Mouse (Mus musculus) neural tube, embryonic 15.5 days (tissue): Measurements from ENCODE around the gene Abhd4. TPM values are rescaled to one million over a fixed set of nuclear protein-coding genes. Genes with fewer than 3 reads are reported as not detected.
"Not testable (repeated sequence)": the region's sequence is repeated elsewhere in the genome, so short reads cannot be mapped to it uniquely, and the experiment has no call there.

Source experiments
- ATAC-seq: fragments of 200-750 bp; cut with Nextera tagmentation; 2 replicates; pipeline ENCODE4 v1.8.0; 2017; ENCODE audit warnings: mild to moderate bottlenecking, moderate TSS enrichment, moderate library complexity; ENCODE audit not compliant: low FRiP score
- H3K27ac ChIP-seq: fragments of 300-500 bp; sonication (generic); replicated peaks from 2 replicates; pipeline ENCODE4 v1.5.1; 2015; ENCODE audit warnings: mild to moderate bottlenecking, inconsistent platforms
- H3K27me3 ChIP-seq: fragments of 300-500 bp; sonication (generic); replicated peaks from 2 replicates; pipeline ENCODE4 v1.6.1; 2015; ENCODE audit warnings: inconsistent platforms
- H3K36me3 ChIP-seq: fragments of 300-500 bp; sonication (generic); 2 replicates; pipeline ENCODE4 v1.6.1; 2015; ENCODE audit warnings: inconsistent platforms
- H3K4me1 ChIP-seq: fragments of 300-500 bp; sonication (generic); 2 replicates; pipeline ENCODE4 v1.6.1; 2015; ENCODE audit warnings: inconsistent platforms
- H3K4me2 ChIP-seq: fragments of 300-500 bp; sonication (generic); 2 replicates; pipeline ENCODE4 v1.6.1; 2015; ENCODE audit warnings: inconsistent platforms, mild to moderate bottlenecking, moderate library complexity
- H3K4me3 ChIP-seq: fragments of 300-500 bp; sonication (generic); replicated peaks from 2 replicates; pipeline ENCODE4 v1.5.1; 2015; ENCODE audit warnings: mild to moderate bottlenecking, inconsistent platforms
- H3K9ac ChIP-seq: fragments of 300-500 bp; sonication (generic); replicated peaks from 2 replicates; pipeline ENCODE4 v1.6.1; 2015; ENCODE audit warnings: mild to moderate bottlenecking, inconsistent platforms
- H3K9me3 ChIP-seq: fragments of 300-500 bp; sonication (generic); replicated peaks from 2 replicates; pipeline ENCODE4 v1.6.1; 2016; ENCODE audit warnings: inconsistent platforms
- WGBS: fragments of 180-500 bp; shearing (Covaris S2); methylation state at CpG from one replicate; pipeline ENCODE4 v1.1.7; 2015; ENCODE audit warnings: mixed read lengths; 5-methylcytosine and 5-hydroxymethylcytosine counted together
- polyA plus RNA-seq: library from polyadenylated mRNA; unstranded; fragments of >200 nt; fragmentation: Nextera tagmentation; extraction: Ambion mirVana; gene quantifications from 2 replicates; pipeline ENCODE4 v1.2.1, GENCODE M21; 2015

Gene Abhd4
- polyA plus RNA-seq, 1 experiment from 2014 or later: 54.0 TPM

DNA sequence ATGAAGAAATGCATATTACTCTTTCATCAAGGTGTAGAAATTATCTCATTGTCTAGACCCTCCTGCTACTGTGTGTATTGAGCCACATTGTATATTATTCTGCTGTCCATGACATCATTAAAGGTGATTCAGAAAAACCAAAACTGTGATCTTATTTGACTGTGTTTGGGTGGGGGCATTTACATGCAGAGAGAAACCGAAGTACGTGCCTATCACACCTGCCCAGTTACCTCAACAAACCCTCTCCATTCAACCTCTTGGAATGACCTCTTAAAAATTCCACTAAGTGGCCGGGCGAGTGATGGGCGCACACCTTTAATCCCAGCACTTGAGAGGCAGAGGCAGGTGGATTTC is 29.9 kb upstream of the Abhd4 start:
- peaks cover 36% of the 10 kb centered on the region for H3K4me1 ChIP-seq
- H3K4me2 ChIP-seq: no peak overlapping the region
- H3K36me3 ChIP-seq: no peaks in the 10 kb centered on the region
- no peak overlapping the region for H3K9ac ChIP-seq
- ATAC-seq: no peak
- no peak overlapping the region for H3K27ac ChIP-seq
- H3K9me3 ChIP-seq: no peaks in the 10 kb centered on the region
- WGBS: 93% methylated on average over 5 of the region's 5 CpGs
- no peaks in the 10 kb centered on the region; the same call in 1 of the 2 replicates for H3K27me3 ChIP-seq
- no peak overlapping the region for H3K4me3 ChIP-seq

- Histone ChIP-seq H3K4me3 (no peak overlapping the region), H3K36me3 (no peaks in the 10 kb centered on the region), H3K4me1 (peaks cover 39% of the 10 kb centered on the region), H3K27me3 (no peaks in the 10 kb centered on the region; the same call in 1 of the 2 replicates), H3K27ac (peak overlapping the region; percentile 63), H3K9ac (no peak overlapping the region), H3K4me2 (no peak overlapping the region), H3K9me3 (no peaks in the 10 kb centered on the region)
- WGBS: 46% methylated on average over 16 of the region's 16 CpGs
- peak; percentile 12; the same call in 1 of the 2 replicates for ATAC-seq
These were observed 29.2 kb upstream of the Abhd4 start for GRCm38 (mm10) chr14:54224484-54225467.

- Histone ChIP-seq H3K4me1 (peaks cover 40% of the 10 kb centered on the region), H3K9me3 (no peaks in the 10 kb centered on the region), H3K4me3 (no peak overlapping the region), H3K27me3 (no peaks in the 10 kb centered on the region; the same call in 1 of the 2 replicates), H3K36me3 (no peaks in the 10 kb centered on the region), H3K4me2 (no peak overlapping the region), H3K9ac (no peak overlapping the region), H3K27ac (peak overlapping the region; percentile 60)
- WGBS: 74% methylated on average over 11 of the region's 11 CpGs
- no peak for ATAC-seq
These were observed 28.3 kb upstream of the Abhd4 start for GRCm38 (mm10) chr14:54225725-54226124.

DNA sequence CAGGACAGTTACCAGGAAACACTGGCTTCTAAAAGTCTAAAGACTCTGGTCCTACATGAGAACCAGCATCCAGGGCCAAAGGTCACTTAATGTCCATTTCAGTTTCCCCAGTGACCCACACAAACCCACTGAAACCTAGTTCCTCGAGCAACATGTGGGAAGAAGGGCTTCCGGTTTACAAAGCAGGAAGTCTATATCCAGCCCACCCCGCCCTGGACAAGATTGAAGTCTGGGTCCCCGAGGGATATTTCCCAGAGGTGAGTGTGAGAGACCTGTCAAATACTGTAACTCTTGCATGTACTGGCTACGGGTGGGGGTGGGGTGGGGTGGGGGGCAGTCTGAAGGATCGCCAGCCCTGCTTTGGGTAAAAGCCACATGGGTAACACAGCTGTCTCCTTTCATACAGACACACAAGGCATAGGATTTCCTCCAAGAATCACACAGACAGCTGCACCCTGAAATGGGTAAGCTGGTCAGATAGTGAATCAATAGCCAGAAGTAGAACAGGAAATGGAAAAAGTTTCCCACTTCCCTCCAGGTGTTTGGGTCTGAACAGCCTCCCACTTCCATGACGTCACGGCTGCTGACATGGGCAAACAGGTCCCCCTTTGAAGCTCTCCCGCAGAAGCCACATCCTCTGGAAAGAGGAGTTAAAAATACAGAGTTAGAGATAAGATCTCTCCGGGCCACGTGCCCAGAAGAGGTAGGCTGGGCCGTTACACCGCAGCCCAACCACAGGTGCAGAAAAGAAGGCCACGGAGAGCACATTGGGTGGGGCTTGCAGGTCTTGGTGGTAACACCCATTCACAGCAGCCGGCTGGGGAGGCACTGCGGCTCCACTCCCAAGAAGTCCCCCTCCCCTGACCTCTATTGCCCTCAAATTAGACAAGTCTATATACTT is 26.8 kb upstream of the Abhd4 start:
- Histone ChIP-seq H3K9ac (no peak overlapping the region), H3K36me3 (no peaks in the 10 kb centered on the region), H3K9me3 (no peaks in the 10 kb centered on the region), H3K27me3 (no peaks in the 10 kb centered on the region; the same call in 1 of the 2 replicates), H3K4me1 (peaks cover 50% of the 10 kb centered on the region), H3K4me3 (no peak overlapping the region), H3K27ac (no peak overlapping the region), H3K4me2 (peak overlapping the region; percentile 59)
- 58% methylated on average over 16 of the region's 16 CpGs for WGBS
- no peak for ATAC-seq

- Histone ChIP-seq H3K27me3 (no peaks in the 10 kb centered on the region; the same call in 1 of the 2 replicates), H3K4me3 (peak overlapping the region; percentile 29), H3K4me2 (peak overlapping the region; percentile 59), H3K9me3 (no peaks in the 10 kb centered on the region), H3K27ac (peak overlapping the region; percentile 81), H3K36me3 (no peaks in the 10 kb centered on the region), H3K9ac (peak overlapping the region; percentile 45), H3K4me1 (peaks cover 57% of the 10 kb centered on the region)
- 1% methylated on average over 10 of the region's 10 CpGs for WGBS
- ATAC-seq: peak; percentile 58
These were observed 26.0 kb upstream of the Abhd4 start for GRCm38 (mm10) chr14:54227911-54228451.

DNA sequence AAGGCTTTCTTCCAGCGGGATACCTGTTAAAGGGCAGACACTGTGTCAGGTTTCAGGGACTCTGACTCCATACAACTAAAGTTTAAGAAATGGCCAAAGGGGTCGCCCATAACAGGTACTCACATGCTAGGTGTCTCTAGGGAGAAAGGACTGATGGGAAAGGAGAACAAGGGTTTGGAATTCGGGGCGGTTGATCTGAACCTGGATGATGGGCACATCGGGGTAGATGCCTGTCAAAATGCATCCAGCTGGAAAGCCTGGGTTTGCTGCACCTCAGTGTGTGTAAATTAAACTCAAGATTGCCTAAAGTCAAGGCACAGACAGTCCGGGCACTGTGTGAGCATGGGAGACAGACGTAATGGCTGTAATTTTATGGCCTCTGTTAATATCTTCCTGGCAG is 25.5 kb upstream of the Abhd4 start:
- 11% methylated on average over 7 of the region's 7 CpGs for WGBS
- H3K27me3 ChIP-seq: no peaks in the 10 kb centered on the region
- H3K4me1 ChIP-seq: peaks cover 62% of the 10 kb centered on the region
- H3K9ac ChIP-seq: peak overlapping the region; percentile 41
- peak overlapping the region; percentile 59 for H3K4me2 ChIP-seq
- H3K9me3 ChIP-seq: no peaks in the 10 kb centered on the region
- peak; percentile 38 for ATAC-seq
- H3K27ac ChIP-seq: peak overlapping the region; percentile 81
- H3K4me3 ChIP-seq: peak overlapping the region; percentile 29
- no peaks in the 10 kb centered on the region for H3K36me3 ChIP-seq

- ATAC-seq: peak; percentile 49
- WGBS: 6% methylated on average over 25 of the region's 25 CpGs
- Histone ChIP-seq H3K36me3 (no peaks in the 10 kb centered on the region), H3K4me2 (peak overlapping the region; percentile 59), H3K4me1 (peaks cover 68% of the 10 kb centered on the region), H3K9ac (peak overlapping the region; percentile 41), H3K4me3 (peak overlapping the region; percentile 24), H3K27me3 (no peaks in the 10 kb centered on the region), H3K27ac (peak overlapping the region; percentile 81), H3K9me3 (no peaks in the 10 kb centered on the region)
These were observed 24.9 kb upstream of the Abhd4 start for GRCm38 (mm10) chr14:54228933-54229713.

DNA sequence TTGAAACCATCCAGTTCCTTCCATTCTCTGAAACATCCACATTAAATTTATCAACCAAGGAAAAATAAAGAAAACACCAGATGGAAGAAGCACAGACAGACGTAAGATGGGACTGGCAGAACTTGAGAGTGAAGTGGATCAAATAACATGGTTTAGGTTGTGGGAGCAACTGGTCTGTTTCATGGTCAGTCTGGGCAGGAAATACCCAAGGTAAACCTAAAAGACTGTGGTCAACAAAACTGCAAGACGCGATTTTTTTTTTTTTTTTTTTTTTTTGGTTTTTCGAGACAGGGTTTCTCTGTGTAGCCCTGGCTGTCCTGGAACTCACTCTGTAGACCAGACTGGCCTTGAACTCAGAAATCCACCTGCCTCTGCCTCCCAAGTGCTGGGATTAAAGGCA is 24.1 kb upstream of the Abhd4 start:
- H3K9ac ChIP-seq, ATAC-seq: not testable (repeated sequence)
- WGBS: 88% methylated on average over 3 of the region's 4 CpGs

DNA sequence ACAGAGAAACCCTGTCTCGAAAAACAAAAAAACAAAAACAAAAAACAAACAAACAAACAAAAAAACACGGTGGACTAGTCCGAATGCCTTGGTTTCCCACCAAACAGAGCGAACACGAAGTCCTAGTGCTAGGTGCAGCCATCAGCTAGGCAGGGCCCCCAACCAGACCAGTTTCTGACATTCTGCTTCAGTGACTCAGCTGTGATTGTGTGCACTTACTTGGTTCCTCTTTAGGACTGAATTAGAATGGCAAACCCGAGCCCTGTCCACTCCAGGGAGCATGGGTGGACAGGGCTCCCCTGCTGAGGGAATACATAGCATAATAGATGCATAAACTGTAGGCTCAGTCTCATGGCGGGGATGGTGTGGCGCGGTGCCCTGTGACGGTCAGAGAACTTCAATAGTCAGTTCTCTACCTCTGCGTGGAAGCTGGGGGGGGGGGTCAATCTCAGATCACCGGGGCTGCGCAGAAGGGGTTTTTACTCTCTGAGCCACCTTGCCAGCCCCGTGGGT is 23.3 kb upstream of the Abhd4 start:
- H3K27ac ChIP-seq: no peak overlapping the region
- H3K4me3 ChIP-seq: no peak overlapping the region
- no peak for ATAC-seq
- 85% methylated on average over 14 of the region's 14 CpGs for whole genome bisulfite sequencing
- peaks cover 64% of the 10 kb centered on the region for H3K4me1 ChIP-seq
- H3K4me2 ChIP-seq: no peak overlapping the region
- H3K9ac ChIP-seq: no peak overlapping the region
- peaks cover 10% of the 10 kb centered on the region for H3K36me3 ChIP-seq
- no peaks in the 10 kb centered on the region for H3K27me3 ChIP-seq
- H3K9me3 ChIP-seq: no peaks in the 10 kb centered on the region

More for the DNA sequence above, 24.1 kb upstream of the Abhd4 start:
- H3K27ac ChIP-seq, H3K27me3 ChIP-seq, H3K4me2 ChIP-seq, H3K4me3 ChIP-seq, H3K36me3 ChIP-seq, H3K9me3 ChIP-seq: not testable (repeated sequence)
- H3K4me1 ChIP-seq: peaks cover 70% of the 10 kb centered on the region

GRCm38 (mm10) chr14:54231176-54231956 is 22.6 kb upstream of the Abhd4 start:
- Histone ChIP-seq H3K4me1 (peaks cover 63% of the 10 kb centered on the region), H3K4me3 (no peak overlapping the region), H3K36me3 (peaks cover 10% of the 10 kb centered on the region), H3K9ac (no peak overlapping the region), H3K27me3 (no peaks in the 10 kb centered on the region), H3K9me3 (no peaks in the 10 kb centered on the region), H3K4me2 (no peak overlapping the region), H3K27ac (0 out of 2 replicates have a peak overlapping the region, but pooled peaks have one; percentile 37)
- 84% methylated on average over 21 of the region's 21 CpGs for WGBS
- ATAC-seq: no peak
